In genomic region chr9:103758930-103759695, GRCm38 (mm10) we compare ENCODE assay signal across 8 mouse cellular contexts. TPM values are rescaled to one million over a fixed set of nuclear protein-coding genes. Genes with fewer than 3 reads are reported as not detected.
DNase-seq lines count a peak whose midpoint lies in the region; ATAC-seq and TF ChIP-seq lines count a peak whose summit lies in the region.

No protein-coding gene starts in this region.

- no peak overlapping the region for H3K27ac ChIP-seq in embryonic facial prominence, embryonic 11.5 days (replicated peaks; ENCODE audit: low read depth, low read length)
- no peak overlapping the region for H3K27ac ChIP-seq in heart, adult 2 months
- no peak overlapping the region for H3K27ac ChIP-seq in limb, embryonic 14.5 days (replicated peaks; ENCODE audit: low read depth, low read length)
- no peak overlapping the region for H3K27ac ChIP-seq in neural tube, embryonic 12.5 days
- H3K27ac ChIP-seq in testis, adult 2 months (ENCODE audit: control insufficient read depth, insufficient read depth, low read depth, low read length): no peak overlapping the region

- no peak overlapping the region for H3K9ac ChIP-seq in embryonic facial prominence, embryonic 11.5 days (replicated peaks; ENCODE audit: low read length)
- H3K9ac ChIP-seq in heart, adult 2 months (ENCODE audit: low read depth, low read length): no peak overlapping the region
- no peak overlapping the region for H3K9ac ChIP-seq in limb, embryonic 14.5 days (ENCODE audit: low read depth, low read length, severe bottlenecking)
- no peak overlapping the region for H3K9ac ChIP-seq in neural tube, embryonic 12.5 days

- no peaks in the 10 kb centered on the region; the same call in 1 of the 2 replicates for H3K27me3 ChIP-seq in embryonic facial prominence, embryonic 11.5 days (ENCODE audit: control insufficient read depth, insufficient read depth, low read length)
- peaks cover 4% of the 10 kb centered on the region for H3K27me3 ChIP-seq in heart, adult 2 months (ENCODE audit: control insufficient read depth, insufficient read depth, low read length)
- peaks cover 21% of the 10 kb centered on the region for H3K27me3 ChIP-seq in limb, embryonic 14.5 days (ENCODE audit: control insufficient read depth, insufficient read depth, low read length)
- peaks cover 14% of the 10 kb centered on the region; the same call in 1 of the 2 replicates for H3K27me3 ChIP-seq in neural tube, embryonic 12.5 days (replicated peaks)
- no peaks in the 10 kb centered on the region for H3K27me3 ChIP-seq in testis, adult 2 months (ENCODE audit: control insufficient read depth, insufficient read depth, low read length)

- H3K4me1 ChIP-seq in embryonic facial prominence, embryonic 11.5 days (ENCODE audit: control insufficient read depth, insufficient read depth, low read length): no peaks in the 10 kb centered on the region
- no peaks in the 10 kb centered on the region for H3K4me1 ChIP-seq in heart, adult 2 months (ENCODE audit: control insufficient read depth, insufficient read depth, low read length)
- H3K4me1 ChIP-seq in limb, embryonic 14.5 days (ENCODE audit: control insufficient read depth, insufficient read depth, low read length): no peaks in the 10 kb centered on the region
- H3K4me1 ChIP-seq in neural tube, embryonic 12.5 days: peaks cover 13% of the 10 kb centered on the region; the same call in 1 of the 2 replicates
- H3K4me1 ChIP-seq in testis, adult 2 months (ENCODE audit: control insufficient read depth, insufficient read depth, low read length): peaks cover 8% of the 10 kb centered on the region

- 19% methylated on average over 20 of the region's 20 CpGs for WGBS in embryonic facial prominence, embryonic 11.5 days
- WGBS in heart, adult 2 months: 5% methylated on average over 20 of the region's 20 CpGs
- 20% methylated on average over 20 of the region's 20 CpGs for WGBS in limb, embryonic 14.5 days
- 29% methylated on average over 20 of the region's 20 CpGs for WGBS in neural tube, embryonic 12.5 days

- TF ChIP-seq POLR2A in heart, adult 2 months (IDR thresholded peaks at IDR 0.05; ENCODE audit: insufficient read depth, low read depth, low read length): no peak
- peak; percentile 30; the same call in 1 of the 2 replicates for TF ChIP-seq POLR2A in limb, embryonic 14.5 days (IDR thresholded peaks at IDR 0.05; ENCODE audit: borderline replicate concordance, extremely low read depth, insufficient read depth, insufficient read length)
- TF ChIP-seq POLR2A in testis, adult 2 months (IDR thresholded peaks at IDR 0.05; ENCODE audit: control insufficient read depth, low read depth, low read length): no peak

- no peak overlapping the region for H3K4me2 ChIP-seq in embryonic facial prominence, embryonic 11.5 days (ENCODE audit: low read depth, low read length)
- no peak overlapping the region for H3K4me2 ChIP-seq in limb, embryonic 14.5 days (replicated peaks; ENCODE audit: low read depth, low read length, severe bottlenecking)
- peak overlapping the region; percentile 47 for H3K4me2 ChIP-seq in neural tube, embryonic 12.5 days (replicated peaks)

- H3K79me2 ChIP-seq in heart, adult 2 months (replicated peaks; ENCODE audit: control insufficient read depth, insufficient read depth, low read length): no peaks in the 10 kb centered on the region

- no peak for ATAC-seq in embryonic facial prominence, embryonic 11.5 days (replicated peaks; ENCODE audit: insufficient number of reproducible peaks, low FRiP score, low TSS enrichment, low read depth)
- no peak; the same call in 1 of the 2 replicates for ATAC-seq in limb, embryonic 14.5 days (ENCODE audit: low FRiP score, low read depth)
- ATAC-seq in neural tube, embryonic 12.5 days (ENCODE audit: low FRiP score, low read depth): no peak

- peak; percentile 54 for DNase-seq in ovary, postnatal 10 days (ENCODE audit: low spot score)
- DNase-seq in ovary, adult 18-20 months (ENCODE audit: low spot score): no peak
- DNase-seq in embryonic facial prominence, embryonic 11.5 days (ENCODE audit: low spot score): peak; percentile 91
- DNase-seq in heart, adult 2 months: peak; percentile 68 to 69
- DNase-seq in kidney, adult 9 months: peak; percentile 88
- peak; percentile 84 for DNase-seq in limb, embryonic 14.5 days (ENCODE audit: low spot score)

- H3K36me3 ChIP-seq in embryonic facial prominence, embryonic 11.5 days (replicated peaks; ENCODE audit: control insufficient read depth, insufficient read depth, low read depth, low read length): no peaks in the 10 kb centered on the region
- H3K36me3 ChIP-seq in heart, adult 2 months (ENCODE audit: control insufficient read depth, insufficient read depth, low read length): no peaks in the 10 kb centered on the region
- no peaks in the 10 kb centered on the region for H3K36me3 ChIP-seq in limb, embryonic 14.5 days (ENCODE audit: control insufficient read depth, insufficient read depth, low read length)
- H3K36me3 ChIP-seq in neural tube, embryonic 12.5 days: no peaks in the 10 kb centered on the region
- H3K36me3 ChIP-seq in testis, adult 2 months (ENCODE audit: control insufficient read depth, insufficient read depth, low read length): no peaks in the 10 kb centered on the region

- intact Hi-C loops in heart, adult 2 months (cut with DNase I): loop anchor here (1.0 kb wide), 2 partner anchors 135 to 269 kb away; no protein-coding TSS in a partner anchor

- peak; percentile 88 for TF ChIP-seq CTCF in heart, adult 2 months (IDR thresholded peaks at IDR 0.05)
- TF ChIP-seq CTCF in testis, adult 2 months (IDR thresholded peaks at IDR 0.05; ENCODE audit: control insufficient read depth, insufficient read depth, insufficient replicate concordance, low read depth, low read length): peak; percentile 14; the same call in 1 of the 2 replicates

- TF ChIP-seq EP300 in heart, adult 2 months (IDR thresholded peaks at IDR 0.05; ENCODE audit: insufficient read depth, low read depth, low read length): peak; percentile 92

- H3K9me3 ChIP-seq in embryonic facial prominence, embryonic 11.5 days (replicated peaks; ENCODE audit: control insufficient read depth, low read length): no peaks in the 10 kb centered on the region
- no peaks in the 10 kb centered on the region for H3K9me3 ChIP-seq in limb, embryonic 14.5 days (ENCODE audit: control insufficient read depth, low read length)
- H3K9me3 ChIP-seq in neural tube, embryonic 12.5 days: no peaks in the 10 kb centered on the region

- H3K4me3 ChIP-seq in embryonic facial prominence, embryonic 11.5 days (ENCODE audit: low read depth, low read length): no peak overlapping the region
- H3K4me3 ChIP-seq in heart, adult 2 months: no peak overlapping the region
- no peak overlapping the region for H3K4me3 ChIP-seq in limb, embryonic 14.5 days (replicated peaks; ENCODE audit: low read length)
- H3K4me3 ChIP-seq in neural tube, embryonic 12.5 days: 0 out of 2 replicates have a peak overlapping the region, but pooled peaks have one; percentile 5
- H3K4me3 ChIP-seq in testis, adult 2 months (ENCODE audit: control insufficient read depth, low read depth, low read length): no peak overlapping the region

RNA-seq across cellular contexts. Expression of gene Tmem108, which starts 2.5 kb away (rescaled TPM):
- 14.2 and 17.3 TPM in 2 replicates for polyA plus RNA-seq in embryonic facial prominence, embryonic 11.5 days (2014; fragmentation: Nextera tagmentation; extraction: Ambion mirVana)
- 1 to 10 TPM; 4.6 to 4.7 TPM for total RNA-seq in heart, adult 2 months (2021)
- polyA plus RNA-seq in heart, adult 2 months (2012; rRNA removed): 8.7 and 9.1 TPM in 2 replicates
- polyA plus RNA-seq in limb, embryonic 14.5 days (2012; rRNA removed): 8.9 and 12.6 TPM in 2 replicates
- polyA plus RNA-seq in limb, embryonic 14.5 days (2014; fragmentation: Nextera tagmentation; extraction: Ambion mirVana): 14.0 and 14.8 TPM in 2 replicates
- 25.8 and 26.6 TPM in 2 replicates for polyA plus RNA-seq in neural tube, embryonic 12.5 days (2016; fragmentation: Nextera tagmentation; extraction: Ambion mirVana)
- polyA plus RNA-seq in testis, adult 2 months (2012; rRNA removed): 4.6 and 4.7 TPM in 2 replicates
